Mouse (Mus musculus): ENCODE measurements around the gene Ttll11. TPM values are rescaled to one million over a fixed set of nuclear protein-coding genes. Genes with fewer than 3 reads are reported as not detected.

Ttll11 gene
- polyA plus RNA-seq, 1 experiment from 2014 or later = 0.63 TPM

DNA sequence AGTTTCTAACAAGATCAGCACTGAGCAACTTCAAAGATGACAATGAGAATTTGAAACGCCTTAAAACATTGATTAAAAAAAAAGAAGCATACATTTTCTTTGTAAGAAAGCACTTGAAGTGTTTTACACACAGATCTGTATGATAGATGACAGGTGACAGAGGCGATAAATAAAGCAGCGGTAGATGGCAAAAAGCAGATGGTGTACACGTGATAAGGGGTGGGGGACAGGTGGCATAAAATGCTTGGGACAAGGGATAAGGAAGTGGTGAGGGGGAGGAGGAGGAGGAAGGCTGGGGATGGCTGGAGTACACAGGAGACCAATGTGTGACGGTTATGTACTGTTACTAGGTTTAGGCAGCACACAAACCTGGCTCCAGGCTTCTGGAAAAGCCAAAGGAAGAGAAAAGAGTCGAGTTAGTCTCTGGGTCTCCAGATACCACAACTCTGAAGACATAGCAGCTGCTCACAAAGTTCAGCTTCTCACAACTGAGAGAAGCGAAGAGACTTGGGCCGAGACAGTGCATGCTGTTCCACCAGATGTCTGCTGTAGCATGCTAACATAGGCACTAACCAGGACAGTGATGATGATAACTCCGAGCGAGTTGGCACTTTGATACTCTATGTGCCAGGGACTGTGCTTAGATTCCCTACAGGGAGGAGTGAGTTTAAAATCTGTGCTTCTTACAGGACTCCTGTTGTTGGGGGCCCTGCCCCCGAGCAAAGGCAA, 140.8 kb downstream of the Ttll11 start:
- Histone ChIP-seq H3K27ac (replicated peaks) (no peak overlapping the region), H3K27me3 (no peaks in the 10 kb centered on the region), H3K4me2 (no peak overlapping the region), H3K36me3 (replicated peaks) (no peaks in the 10 kb centered on the region), H3K9ac (no peak overlapping the region), H3K4me1 (replicated peaks) (peaks cover 14% of the 10 kb centered on the region; the same call in 1 of the 2 replicates), H3K9me3 (replicated peaks) (0 out of 2 replicates have a peak, but pooled peaks cover 10% of the 10 kb centered on the region), H3K4me3 (replicated peaks) (no peak overlapping the region)
- WGBS (ENCODE audit: insufficient replicate concordance) = 52% methylated on average over 11 of the region's 11 CpGs
- ATAC-seq (ENCODE audit: insufficient read depth) = no peak

- Histone ChIP-seq H3K4me1 (replicated peaks) (peaks cover 39% of the 10 kb centered on the region), H3K4me3 (replicated peaks) (no peak overlapping the region), H3K4me2 (no peak overlapping the region), H3K27me3 (no peaks in the 10 kb centered on the region), H3K9me3 (replicated peaks) (0 out of 2 replicates have a peak, but pooled peaks cover 10% of the 10 kb centered on the region), H3K36me3 (replicated peaks) (no peaks in the 10 kb centered on the region), H3K9ac (no peak overlapping the region), H3K27ac (replicated peaks) (no peak overlapping the region)
- ATAC-seq (ENCODE audit: insufficient read depth) = no peak
- WGBS (ENCODE audit: insufficient replicate concordance) = 90% methylated on average over 10 of the region's 10 CpGs
These were observed 145.4 kb downstream of the Ttll11 start for GRCm38 (mm10) chr2:35834198-35834913.

- Histone ChIP-seq H3K27me3 (no peaks in the 10 kb centered on the region), H3K9me3 (replicated peaks) (0 out of 2 replicates have a peak, but pooled peaks cover 10% of the 10 kb centered on the region), H3K4me2 (no peak overlapping the region), H3K4me3 (replicated peaks) (no peak overlapping the region), H3K4me1 (replicated peaks) (peaks cover 39% of the 10 kb centered on the region), H3K36me3 (replicated peaks) (no peaks in the 10 kb centered on the region), H3K27ac (replicated peaks) (no peak overlapping the region), H3K9ac (no peak overlapping the region)
- ATAC-seq (ENCODE audit: insufficient read depth) = no peak
- 52% methylated on average over 6 of the region's 6 CpGs for WGBS (ENCODE audit: insufficient replicate concordance)
These were observed 146.2 kb downstream of the Ttll11 start for GRCm38 (mm10) chr2:35833546-35833945.

GRCm38 (mm10) chr2:35832742-35833425, 146.8 kb downstream of the Ttll11 start:
- no peak overlapping the region for H3K4me3 ChIP-seq (replicated peaks)
- H3K27me3 ChIP-seq = no peaks in the 10 kb centered on the region
- peaks cover 39% of the 10 kb centered on the region for H3K4me1 ChIP-seq (replicated peaks)
- H3K27ac ChIP-seq (replicated peaks) = peak overlapping the region; percentile 45; the same call in 1 of the 2 replicates
- 0 out of 2 replicates have a peak, but pooled peaks cover 10% of the 10 kb centered on the region for H3K9me3 ChIP-seq (replicated peaks)
- WGBS (ENCODE audit: insufficient replicate concordance) = 10% methylated on average over 11 of the region's 11 CpGs
- peak; percentile 64 for ATAC-seq (ENCODE audit: insufficient read depth)
- H3K4me2 ChIP-seq = peak overlapping the region; percentile 2; the same call in 1 of the 2 replicates
- no peaks in the 10 kb centered on the region for H3K36me3 ChIP-seq (replicated peaks)
- no peak overlapping the region for H3K9ac ChIP-seq

GRCm38 (mm10) chr2:35831904-35832581, 147.7 kb downstream of the Ttll11 start:
- H3K4me3 ChIP-seq (replicated peaks) = no peak overlapping the region
- H3K27me3 ChIP-seq = no peaks in the 10 kb centered on the region
- no peaks in the 10 kb centered on the region for H3K36me3 ChIP-seq (replicated peaks)
- WGBS (ENCODE audit: insufficient replicate concordance) = 26% methylated on average over 10 of the region's 10 CpGs
- H3K4me1 ChIP-seq (replicated peaks) = peaks cover 39% of the 10 kb centered on the region
- H3K27ac ChIP-seq (replicated peaks) = peak overlapping the region; percentile 49
- H3K4me2 ChIP-seq = no peak overlapping the region
- no peak overlapping the region for H3K9ac ChIP-seq
- H3K9me3 ChIP-seq (replicated peaks) = 0 out of 2 replicates have a peak, but pooled peaks cover 6% of the 10 kb centered on the region
- no peak for ATAC-seq (ENCODE audit: insufficient read depth)

DNA sequence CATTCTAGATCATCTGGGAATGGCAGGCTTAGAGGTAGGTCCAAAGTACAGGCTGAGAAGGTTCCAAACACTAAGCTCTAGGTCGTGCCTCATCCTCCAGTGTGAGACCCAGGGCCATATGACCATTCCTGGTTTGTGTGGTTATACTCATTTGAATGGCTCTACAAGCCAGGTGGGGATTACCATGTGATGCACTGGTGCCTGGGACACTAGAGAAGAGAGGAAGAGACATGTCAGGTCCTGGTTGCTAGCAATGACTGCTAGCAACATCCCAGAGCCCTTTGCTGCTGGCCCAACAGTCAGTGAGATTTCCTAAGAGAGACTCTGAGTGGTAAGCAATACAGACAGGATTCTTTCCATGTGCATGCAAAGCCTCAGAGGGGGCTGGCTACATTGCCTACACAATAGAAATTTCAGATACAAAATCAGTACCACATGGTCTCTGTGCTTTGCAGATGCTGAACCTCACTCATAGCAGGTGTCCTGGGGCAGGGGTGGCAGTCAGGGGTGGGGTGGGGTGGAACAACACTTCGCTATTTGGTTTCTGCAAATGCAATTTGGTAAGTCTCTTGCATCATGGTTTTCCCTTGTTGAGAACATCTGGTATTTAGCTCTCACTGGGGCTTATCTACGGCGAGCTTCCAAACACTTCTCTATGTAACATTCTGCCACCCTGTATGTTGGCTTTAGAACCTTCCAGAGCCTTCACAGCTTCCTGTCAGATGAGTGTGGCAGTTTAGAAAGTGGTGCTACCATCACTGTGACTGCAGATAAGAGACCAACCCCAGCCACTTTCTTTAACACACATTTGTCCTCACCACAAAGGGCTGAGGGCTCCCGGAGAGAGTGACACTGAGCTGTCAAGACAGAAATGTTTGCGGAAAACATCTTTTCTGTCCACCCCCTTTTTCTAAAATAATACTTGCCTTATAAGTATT, 148.5 kb downstream of the Ttll11 start:
- 15% methylated on average over 6 of the region's 6 CpGs for WGBS (ENCODE audit: insufficient replicate concordance)
- H3K27me3 ChIP-seq = no peaks in the 10 kb centered on the region
- no peaks in the 10 kb centered on the region for H3K9me3 ChIP-seq (replicated peaks)
- no peak overlapping the region for H3K9ac ChIP-seq
- peaks cover 39% of the 10 kb centered on the region for H3K4me1 ChIP-seq (replicated peaks)
- ATAC-seq (ENCODE audit: insufficient read depth) = peak; percentile 76
- no peaks in the 10 kb centered on the region for H3K36me3 ChIP-seq (replicated peaks)
- H3K4me2 ChIP-seq = peak overlapping the region; percentile 6; the same call in 1 of the 2 replicates
- no peak overlapping the region for H3K4me3 ChIP-seq (replicated peaks)
- H3K27ac ChIP-seq (replicated peaks) = peak overlapping the region; percentile 49

DNA sequence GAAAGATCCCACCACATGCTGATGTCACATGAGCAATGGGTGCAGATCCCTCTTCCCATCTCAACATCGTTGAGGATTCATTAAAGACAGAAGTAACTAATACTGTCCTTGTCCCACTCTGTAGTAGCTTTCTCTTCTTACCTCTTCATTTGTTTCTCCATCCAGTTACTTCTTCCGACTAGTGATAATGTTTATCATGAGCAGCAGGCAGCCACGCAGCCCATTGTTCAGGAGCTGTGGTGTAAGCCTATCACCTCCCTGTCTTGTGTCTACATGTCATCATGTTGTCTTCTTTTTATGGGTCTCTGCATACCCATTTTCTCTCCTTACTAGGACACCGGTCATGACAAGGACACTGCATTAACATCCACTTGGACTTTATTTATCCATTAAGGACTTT, 150.6 kb downstream of the Ttll11 start:
- WGBS (ENCODE audit: insufficient replicate concordance) = 27% methylated on average over 4 of the region's 4 CpGs
- Histone ChIP-seq H3K9ac (no peak overlapping the region), H3K27ac (replicated peaks) (no peak overlapping the region), H3K27me3 (no peaks in the 10 kb centered on the region), H3K4me3 (replicated peaks) (no peak overlapping the region), H3K36me3 (replicated peaks) (no peaks in the 10 kb centered on the region), H3K4me2 (no peak overlapping the region), H3K4me1 (replicated peaks) (peaks cover 39% of the 10 kb centered on the region), H3K9me3 (replicated peaks) (no peaks in the 10 kb centered on the region)
- ATAC-seq (ENCODE audit: insufficient read depth) = no peak

DNA sequence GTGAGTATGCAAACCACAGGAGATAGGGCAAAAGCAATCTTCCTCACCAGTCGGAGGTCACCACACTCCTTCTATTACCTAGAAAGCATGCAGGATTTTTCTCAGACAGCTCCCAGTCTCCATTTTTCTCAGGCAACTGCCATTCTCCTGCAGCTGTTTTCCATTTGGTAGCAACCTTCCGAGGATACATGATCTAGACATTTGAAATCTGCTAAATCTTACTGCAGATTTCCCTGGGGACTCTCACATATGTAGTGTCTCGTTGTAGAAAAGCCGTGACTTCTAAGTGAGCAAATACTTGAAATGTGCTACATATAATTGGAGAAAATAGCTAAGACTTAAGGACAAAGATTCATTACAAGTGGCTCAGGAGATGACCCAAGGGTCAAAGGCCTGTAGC, 151.8 kb downstream of the Ttll11 start:
- H3K36me3 ChIP-seq (replicated peaks) = no peaks in the 10 kb centered on the region
- H3K9me3 ChIP-seq (replicated peaks) = no peaks in the 10 kb centered on the region
- no peak overlapping the region for H3K4me3 ChIP-seq (replicated peaks)
- H3K9ac ChIP-seq = no peak overlapping the region
- H3K4me2 ChIP-seq = no peak overlapping the region
- no peak for ATAC-seq (ENCODE audit: insufficient read depth)
- WGBS (ENCODE audit: insufficient replicate concordance) = 72% methylated on average over 4 of the region's 4 CpGs
- peaks cover 32% of the 10 kb centered on the region for H3K4me1 ChIP-seq (replicated peaks)
- H3K27me3 ChIP-seq = no peaks in the 10 kb centered on the region
- no peak overlapping the region for H3K27ac ChIP-seq (replicated peaks)

- H3K27me3 ChIP-seq = no peaks in the 10 kb centered on the region
- H3K4me3 ChIP-seq (replicated peaks) = no peak overlapping the region
- 75% methylated on average over 7 of the region's 7 CpGs for WGBS (ENCODE audit: insufficient replicate concordance)
- no peak overlapping the region for H3K4me2 ChIP-seq
- H3K9me3 ChIP-seq (replicated peaks) = no peaks in the 10 kb centered on the region
- no peaks in the 10 kb centered on the region for H3K36me3 ChIP-seq (replicated peaks)
- no peak for ATAC-seq (ENCODE audit: insufficient read depth)
- no peak overlapping the region for H3K9ac ChIP-seq
- no peak overlapping the region for H3K27ac ChIP-seq (replicated peaks)
- H3K4me1 ChIP-seq (replicated peaks) = peaks cover 5% of the 10 kb centered on the region; the same call in 1 of the 2 replicates
These were observed 154.6 kb downstream of the Ttll11 start for GRCm38 (mm10) chr2:35825157-35825556.

DNA sequence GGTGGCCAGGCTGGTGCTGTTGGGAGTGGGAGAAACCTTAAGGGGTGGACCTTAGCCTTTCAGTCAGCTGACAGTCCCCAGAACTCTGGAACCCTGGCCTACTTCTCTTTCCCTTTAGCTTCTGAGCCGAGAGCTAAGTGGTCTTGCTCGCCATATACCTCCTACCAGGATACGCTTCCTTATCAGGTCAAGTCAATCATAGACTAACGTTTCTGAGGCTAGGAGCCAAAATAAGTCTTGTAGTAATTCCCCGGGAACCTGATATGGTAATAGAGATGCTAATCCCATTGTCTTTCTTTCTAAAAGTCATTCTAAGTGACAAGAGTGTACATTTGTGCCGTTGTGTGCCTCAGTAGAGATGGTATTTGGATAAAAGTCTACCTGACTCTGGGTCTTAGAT, 156.1 kb downstream of the Ttll11 start:
- no peak for ATAC-seq (ENCODE audit: insufficient read depth)
- Histone ChIP-seq H3K27ac (replicated peaks) (no peak overlapping the region), H3K27me3 (no peaks in the 10 kb centered on the region), H3K4me1 (replicated peaks) (peaks cover 10% of the 10 kb centered on the region; the same call in 1 of the 2 replicates), H3K9me3 (replicated peaks) (no peaks in the 10 kb centered on the region), H3K9ac (no peak overlapping the region), H3K4me3 (replicated peaks) (no peak overlapping the region), H3K4me2 (no peak overlapping the region), H3K36me3 (replicated peaks) (no peaks in the 10 kb centered on the region)
- 44% methylated on average over 6 of the region's 6 CpGs for WGBS (ENCODE audit: insufficient replicate concordance)

All from liver, embryonic 15.5 days (tissue).